Mouse (Mus musculus): ENCODE data around the gene Erbb4. TPM values are rescaled to one million over a fixed set of nuclear protein-coding genes. Genes with fewer than 3 reads are reported as not detected.
"Not testable (repeated sequence)": the region's sequence is repeated elsewhere in the genome, so short reads cannot be mapped to it uniquely, and the experiment has no call there.

Gene Erbb4
- polyA plus RNA-seq, 1 experiment from 2014 or later = 0.11 TPM

DNA sequence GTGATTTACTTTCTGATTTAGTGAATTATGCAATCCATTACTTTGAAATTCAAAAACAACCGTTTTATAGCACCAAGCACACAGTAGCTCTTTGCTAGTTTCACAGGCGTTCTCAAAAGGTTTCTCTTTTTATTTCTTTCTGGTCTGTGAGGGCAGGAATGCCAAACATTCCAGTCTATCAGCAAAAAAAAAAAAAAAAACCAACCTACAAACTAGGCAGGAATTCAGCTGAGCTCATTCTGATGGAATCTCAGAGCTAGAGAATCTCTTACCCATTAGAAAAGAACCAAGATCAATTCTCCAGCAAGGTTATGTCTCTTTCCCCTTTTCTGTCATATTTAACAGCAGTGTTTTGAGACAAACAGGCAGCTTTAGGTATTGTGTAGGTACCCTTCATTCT lies 327.2 kb downstream of the Erbb4 start:
- Histone ChIP-seq H3K4me1 (replicated peaks; ENCODE audit: control insufficient read depth, insufficient read depth, low read length) (no peaks in the 10 kb centered on the region), H3K4me3 (ENCODE audit: low read depth, low read length) (no peak overlapping the region), H3K36me3 (ENCODE audit: control insufficient read depth, insufficient read depth, low read length) (no peaks in the 10 kb centered on the region), H3K9me3 (ENCODE audit: control insufficient read depth, low read length) (no peaks in the 10 kb centered on the region), H3K9ac (ENCODE audit: low read depth, low read length) (no peak overlapping the region), H3K27ac (ENCODE audit: low read depth, low read length) (no peak overlapping the region), H3K4me2 (no peak overlapping the region), H3K27me3 (replicated peaks; ENCODE audit: control insufficient read depth, insufficient read depth, low read length) (no peaks in the 10 kb centered on the region)
- DNase-seq (ENCODE audit: low spot score) (no peak), ATAC-seq (replicated peaks; ENCODE audit: low FRiP score) (no peak)
- WGBS = 25% methylated on average over 2 of the region's 2 CpGs

DNA sequence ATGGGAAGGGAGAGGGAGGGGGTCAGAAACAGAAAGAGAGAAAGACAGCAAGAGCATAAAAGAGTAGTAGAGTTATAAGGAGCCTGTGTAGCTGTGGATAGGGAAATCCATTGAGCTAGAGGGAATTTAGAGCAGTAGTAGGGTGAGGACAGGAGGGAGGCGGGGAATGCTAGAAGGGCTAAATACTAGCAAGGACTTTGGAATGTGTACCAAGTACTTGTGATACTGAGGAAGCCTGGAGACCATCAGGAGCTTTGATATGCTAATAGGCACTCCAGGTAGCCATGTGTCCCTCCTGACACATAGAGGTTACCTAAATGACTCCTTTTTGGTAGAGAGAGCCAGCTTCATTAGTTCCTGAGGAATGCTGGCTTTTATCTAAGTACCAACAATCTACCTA lies 327.8 kb downstream of the Erbb4 start:
- WGBS = 73% methylated on average over 1 of the region's 1 CpGs
- Histone ChIP-seq H3K27me3 (replicated peaks; ENCODE audit: control insufficient read depth, insufficient read depth, low read length) (no peaks in the 10 kb centered on the region), H3K9me3 (ENCODE audit: control insufficient read depth, low read length) (no peaks in the 10 kb centered on the region), H3K4me1 (replicated peaks; ENCODE audit: control insufficient read depth, insufficient read depth, low read length) (no peaks in the 10 kb centered on the region), H3K27ac (ENCODE audit: low read depth, low read length) (no peak overlapping the region), H3K36me3 (ENCODE audit: control insufficient read depth, insufficient read depth, low read length) (no peaks in the 10 kb centered on the region), H3K4me2 (no peak overlapping the region), H3K4me3 (ENCODE audit: low read depth, low read length) (no peak overlapping the region), H3K9ac (ENCODE audit: low read depth, low read length) (no peak overlapping the region)
- DNase-seq (ENCODE audit: low spot score) (no peak), ATAC-seq (replicated peaks; ENCODE audit: low FRiP score) (no peak)

DNA sequence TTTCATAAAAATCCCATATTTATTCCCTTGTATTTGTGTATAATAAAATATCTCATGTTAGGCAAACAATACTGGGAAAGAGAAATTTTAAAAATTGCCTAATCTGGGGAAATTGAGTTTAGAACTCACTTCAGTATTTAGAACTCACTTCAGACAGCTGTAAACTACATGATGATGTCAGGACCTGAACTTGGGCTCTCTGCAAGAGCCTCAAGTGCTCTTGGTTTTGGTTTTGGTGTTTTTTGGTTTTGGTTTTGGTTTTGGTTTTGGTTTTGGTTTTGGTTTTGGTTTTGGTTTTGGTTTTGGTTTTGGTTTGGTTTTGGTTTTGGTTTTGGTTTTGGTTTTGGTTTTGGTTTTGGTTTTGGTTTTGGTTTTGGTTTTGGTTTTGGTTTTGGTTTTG lies 341.8 kb downstream of the Erbb4 start:
- not testable (repeated sequence) for H3K27me3 ChIP-seq (replicated peaks; ENCODE audit: control insufficient read depth, insufficient read depth, low read length); DNase-seq (ENCODE audit: low spot score); H3K4me3 ChIP-seq (ENCODE audit: low read depth, low read length); ATAC-seq (replicated peaks; ENCODE audit: low FRiP score); H3K9ac ChIP-seq (ENCODE audit: low read depth, low read length); H3K36me3 ChIP-seq (ENCODE audit: control insufficient read depth, insufficient read depth, low read length); H3K27ac ChIP-seq (ENCODE audit: low read depth, low read length); H3K4me2 ChIP-seq; H3K4me1 ChIP-seq (replicated peaks; ENCODE audit: control insufficient read depth, insufficient read depth, low read length); H3K9me3 ChIP-seq (ENCODE audit: control insufficient read depth, low read length)

DNA sequence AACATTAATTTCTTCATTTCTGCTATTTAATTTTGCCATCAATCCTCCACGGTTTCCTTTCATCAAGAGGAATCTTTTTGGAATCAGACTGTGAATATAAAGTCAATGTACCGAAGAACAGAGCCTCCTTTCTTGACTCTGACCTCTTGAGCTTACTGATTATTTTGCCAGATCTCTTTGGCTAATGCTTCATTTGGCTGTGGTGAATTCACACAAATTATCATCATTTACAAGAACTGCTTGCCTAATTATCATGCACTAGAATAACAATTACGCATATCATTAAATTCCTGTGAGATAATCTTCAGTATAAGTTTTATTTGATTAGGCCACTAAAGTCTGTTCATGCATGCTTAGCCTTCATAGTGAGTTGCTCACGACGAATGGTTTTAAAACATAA lies 345.4 kb downstream of the Erbb4 start:
- Histone ChIP-seq H3K4me2 (no peak overlapping the region), H3K4me1 (replicated peaks; ENCODE audit: control insufficient read depth, insufficient read depth, low read length) (no peaks in the 10 kb centered on the region), H3K27me3 (replicated peaks; ENCODE audit: control insufficient read depth, insufficient read depth, low read length) (no peaks in the 10 kb centered on the region), H3K36me3 (ENCODE audit: control insufficient read depth, insufficient read depth, low read length) (no peaks in the 10 kb centered on the region), H3K4me3 (ENCODE audit: low read depth, low read length) (no peak overlapping the region), H3K9ac (ENCODE audit: low read depth, low read length) (no peak overlapping the region), H3K9me3 (ENCODE audit: control insufficient read depth, low read length) (no peaks in the 10 kb centered on the region), H3K27ac (ENCODE audit: low read depth, low read length) (no peak overlapping the region)
- no peak for ATAC-seq (replicated peaks; ENCODE audit: low FRiP score)
- WGBS = 81% methylated on average over 5 of the region's 5 CpGs
- no peak for DNase-seq (ENCODE audit: low spot score)

DNA sequence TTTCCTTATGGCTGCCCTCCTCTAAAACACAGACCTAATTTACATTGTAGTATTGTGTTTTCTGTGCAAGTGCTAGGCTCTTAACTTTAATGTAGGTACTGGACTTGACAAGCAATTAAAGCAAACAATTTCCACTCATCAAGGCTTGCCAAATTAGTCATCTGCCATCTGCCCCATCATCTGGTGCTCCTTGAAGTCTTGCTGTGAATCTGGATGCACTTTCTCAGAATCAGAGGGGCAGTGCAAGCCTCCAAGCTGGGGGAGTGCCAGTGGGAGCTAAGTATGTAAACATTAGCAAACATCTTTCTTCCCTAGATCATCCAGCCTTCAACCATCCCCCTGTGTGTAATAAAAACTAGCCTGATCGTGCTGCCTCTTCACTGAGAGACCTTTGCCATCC lies 358.9 kb downstream of the Erbb4 start:
- Histone ChIP-seq H3K4me3 (ENCODE audit: low read depth, low read length) (no peak overlapping the region), H3K4me1 (replicated peaks; ENCODE audit: control insufficient read depth, insufficient read depth, low read length) (no peaks in the 10 kb centered on the region), H3K27me3 (replicated peaks; ENCODE audit: control insufficient read depth, insufficient read depth, low read length) (no peaks in the 10 kb centered on the region), H3K9ac (ENCODE audit: low read depth, low read length) (no peak overlapping the region), H3K4me2 (no peak overlapping the region), H3K9me3 (ENCODE audit: control insufficient read depth, low read length) (no peaks in the 10 kb centered on the region), H3K27ac (ENCODE audit: low read depth, low read length) (no peak overlapping the region), H3K36me3 (ENCODE audit: control insufficient read depth, insufficient read depth, low read length) (no peaks in the 10 kb centered on the region)
- no peak for ATAC-seq (replicated peaks; ENCODE audit: low FRiP score)
- 32% methylated on average over 1 of the region's 1 CpGs for WGBS
- no peak for DNase-seq (ENCODE audit: low spot score)

DNA sequence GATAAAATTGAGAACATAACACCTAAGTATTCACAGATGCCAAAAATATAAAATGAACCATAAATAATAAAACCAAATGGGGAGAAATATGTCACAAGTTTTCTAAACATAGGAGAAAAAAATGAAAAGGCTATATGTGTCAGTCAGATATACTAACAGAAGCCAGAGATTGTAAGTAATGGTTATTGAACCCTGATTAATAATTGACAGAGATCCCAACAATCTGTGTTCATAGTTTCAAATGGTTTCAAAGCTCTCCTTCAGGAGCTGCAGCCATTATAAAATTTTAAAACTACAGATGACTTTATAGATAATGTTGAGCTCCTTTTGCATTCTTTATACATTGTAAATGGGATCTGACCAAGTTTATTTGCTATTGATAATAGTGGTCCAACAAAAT lies 426.4 kb downstream of the Erbb4 start:
- Histone ChIP-seq H3K4me1 (replicated peaks; ENCODE audit: control insufficient read depth, insufficient read depth, low read length) (no peaks in the 10 kb centered on the region), H3K4me2 (no peak overlapping the region), H3K9ac (ENCODE audit: low read depth, low read length) (no peak overlapping the region), H3K27me3 (replicated peaks; ENCODE audit: control insufficient read depth, insufficient read depth, low read length) (no peaks in the 10 kb centered on the region), H3K27ac (ENCODE audit: low read depth, low read length) (no peak overlapping the region), H3K36me3 (ENCODE audit: control insufficient read depth, insufficient read depth, low read length) (no peaks in the 10 kb centered on the region), H3K9me3 (ENCODE audit: control insufficient read depth, low read length) (no peaks in the 10 kb centered on the region), H3K4me3 (ENCODE audit: low read depth, low read length) (no peak overlapping the region)
- no peak for ATAC-seq (replicated peaks; ENCODE audit: low FRiP score)
- no peak for DNase-seq (ENCODE audit: low spot score)

DNA sequence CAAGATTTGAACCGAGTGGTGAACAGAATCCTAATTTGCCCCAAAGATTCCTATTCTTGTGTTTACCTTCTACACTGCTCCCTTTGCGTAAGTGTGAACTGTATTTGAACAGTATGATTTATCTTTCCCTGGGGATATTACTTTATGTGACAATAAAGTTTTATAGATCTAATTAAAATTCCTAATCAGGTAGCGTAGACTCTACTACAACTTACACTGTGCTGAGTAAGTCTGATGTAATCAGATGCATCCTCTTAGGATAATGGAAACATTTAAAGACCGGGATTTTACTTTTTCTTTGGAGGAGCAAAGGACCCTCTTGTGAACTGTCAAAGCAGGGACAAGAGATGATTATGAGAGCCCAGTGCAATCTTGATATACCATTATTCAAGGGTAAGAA lies 433.2 kb downstream of the Erbb4 start:
- Histone ChIP-seq H3K27ac (ENCODE audit: low read depth, low read length) (no peak overlapping the region), H3K4me2 (no peak overlapping the region), H3K9me3 (ENCODE audit: control insufficient read depth, low read length) (no peaks in the 10 kb centered on the region), H3K4me3 (ENCODE audit: low read depth, low read length) (no peak overlapping the region), H3K9ac (ENCODE audit: low read depth, low read length) (no peak overlapping the region), H3K4me1 (replicated peaks; ENCODE audit: control insufficient read depth, insufficient read depth, low read length) (no peaks in the 10 kb centered on the region), H3K27me3 (replicated peaks; ENCODE audit: control insufficient read depth, insufficient read depth, low read length) (no peaks in the 10 kb centered on the region), H3K36me3 (ENCODE audit: control insufficient read depth, insufficient read depth, low read length) (no peaks in the 10 kb centered on the region)
- ATAC-seq (replicated peaks; ENCODE audit: low FRiP score) = no peak
- 89% methylated on average over 4 of the region's 4 CpGs for WGBS
- DNase-seq (ENCODE audit: low spot score) = no peak

DNA sequence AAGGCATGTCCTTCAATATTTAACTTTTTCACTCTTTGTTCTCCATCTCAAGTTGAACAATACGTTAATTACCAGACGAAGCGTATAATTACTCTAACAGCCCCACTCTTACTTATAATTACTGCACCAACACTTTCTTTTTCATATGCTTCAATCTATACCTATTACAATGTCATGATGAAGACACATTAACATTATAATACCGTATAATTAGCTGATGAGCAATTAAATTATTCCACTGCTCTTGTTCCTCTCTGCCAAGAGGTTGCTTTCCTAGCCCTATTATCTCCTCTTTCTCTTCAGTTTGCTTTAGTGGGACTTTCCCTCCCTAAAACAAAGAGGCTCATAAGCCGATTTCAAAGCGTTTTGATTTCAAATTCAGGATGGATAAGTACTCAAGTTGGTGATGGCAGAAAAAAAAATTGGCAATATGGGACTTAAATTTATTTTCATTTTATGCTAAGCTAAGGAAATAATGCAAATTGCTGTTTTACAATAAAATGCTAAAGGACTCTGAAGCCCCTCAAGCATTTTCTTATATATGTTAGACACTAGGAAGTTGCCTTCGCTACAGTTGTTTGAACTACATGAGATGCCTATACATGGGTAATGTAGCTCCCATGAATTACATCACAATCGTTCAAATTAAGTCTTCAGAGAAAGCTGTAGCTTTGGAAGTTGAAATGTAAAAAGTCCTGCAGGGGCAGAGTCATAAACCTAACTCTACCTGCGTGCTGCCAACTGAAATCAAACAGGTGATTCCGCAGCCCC lies 440.8 kb downstream of the Erbb4 start:
- no peaks in the 10 kb centered on the region for H3K27me3 ChIP-seq (replicated peaks; ENCODE audit: control insufficient read depth, insufficient read depth, low read length)
- no peak overlapping the region for H3K27ac ChIP-seq (ENCODE audit: low read depth, low read length)
- WGBS = 82% methylated on average over 10 of the region's 10 CpGs

DNA sequence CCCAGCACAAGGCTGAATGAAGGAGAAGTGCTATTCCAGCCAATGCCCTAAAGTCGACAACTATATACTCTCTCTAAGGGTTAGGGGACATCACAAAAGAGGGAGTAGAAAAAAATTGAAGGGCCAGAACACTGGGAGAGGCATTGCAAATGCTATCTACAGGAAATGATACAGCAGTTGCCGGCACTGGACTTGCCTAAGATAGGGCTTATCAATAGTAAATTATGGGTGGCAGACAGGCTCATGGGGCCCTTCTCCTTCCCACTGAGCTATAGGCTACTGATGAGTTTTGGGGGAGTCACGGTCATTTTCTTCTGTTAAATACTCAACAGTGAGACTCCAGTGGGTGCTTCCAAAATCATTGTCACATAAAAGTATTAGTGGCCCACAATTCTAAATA lies 517.4 kb downstream of the Erbb4 start:
- DNase-seq (ENCODE audit: low spot score) (no peak), ATAC-seq (replicated peaks; ENCODE audit: low FRiP score) (peak; percentile 78)

More for the DNA sequence above, 440.8 kb downstream of the Erbb4 start:
- H3K36me3 ChIP-seq (ENCODE audit: control insufficient read depth, insufficient read depth, low read length) = no peaks in the 10 kb centered on the region
- H3K4me3 ChIP-seq (ENCODE audit: low read depth, low read length) = no peak overlapping the region
- ATAC-seq (replicated peaks; ENCODE audit: low FRiP score) = no peak
- H3K4me1 ChIP-seq (replicated peaks; ENCODE audit: control insufficient read depth, insufficient read depth, low read length) = no peaks in the 10 kb centered on the region
- H3K9ac ChIP-seq (ENCODE audit: low read depth, low read length) = no peak overlapping the region
- DNase-seq (ENCODE audit: low spot score) = no peak
- no peaks in the 10 kb centered on the region for H3K9me3 ChIP-seq (ENCODE audit: control insufficient read depth, low read length)
- H3K4me2 ChIP-seq = no peak overlapping the region

More for the DNA sequence above, 517.4 kb downstream of the Erbb4 start:
- Histone ChIP-seq H3K36me3 (ENCODE audit: control insufficient read depth, insufficient read depth, low read length) (no peaks in the 10 kb centered on the region), H3K9me3 (ENCODE audit: control insufficient read depth, low read length) (no peaks in the 10 kb centered on the region), H3K9ac (ENCODE audit: low read depth, low read length) (no peak overlapping the region), H3K27ac (ENCODE audit: low read depth, low read length) (no peak overlapping the region), H3K4me1 (replicated peaks; ENCODE audit: control insufficient read depth, insufficient read depth, low read length) (no peaks in the 10 kb centered on the region), H3K4me3 (ENCODE audit: low read depth, low read length) (no peak overlapping the region), H3K27me3 (replicated peaks; ENCODE audit: control insufficient read depth, insufficient read depth, low read length) (no peaks in the 10 kb centered on the region), H3K4me2 (no peak overlapping the region)
- 64% methylated on average over 3 of the region's 3 CpGs for WGBS
